Mouse (Mus musculus) liver, embryonic 11.5 days (tissue): ENCODE data around the gene Tacc3. TPM values are rescaled to one million over a fixed set of nuclear protein-coding genes. Genes with fewer than 3 reads are reported as not detected.
A peak's percentile ranks its signal among the peaks of the same experiment; 100 is the strongest.

Experiments
- ATAC-seq: fragments of 200-750 bp; cut with Nextera tagmentation; replicated peaks from 2 replicates; pipeline ENCODE4 v1.8.0; 2017; ENCODE audit warnings: moderate number of reproducible peaks, mild to moderate bottlenecking, moderate TSS enrichment, moderate library complexity; ENCODE audit not compliant: low FRiP score
- DNase-seq: peaks from one replicate; pipeline ENCODE4 v3.0.0-alpha.2; 2017; ENCODE audit warnings: low spot score
- H3K27ac ChIP-seq: fragments of 300-500 bp; sonication (generic); 2 replicates; pipeline ENCODE4 v1.5.1; 2014; ENCODE audit warnings: mild to moderate bottlenecking, low read depth, low read length, control low read depth
- H3K27me3 ChIP-seq: fragments of 300-500 bp; sonication (generic); replicated peaks from 2 replicates; pipeline ENCODE4 v1.6.1; 2014; ENCODE audit warnings: low read length, mixed read lengths; ENCODE audit not compliant: control insufficient read depth, insufficient read depth
- H3K36me3 ChIP-seq: fragments of 300-500 bp; sonication (generic); 2 replicates; pipeline ENCODE4 v1.6.1; 2014; ENCODE audit warnings: mild to moderate bottlenecking, low read length, moderate library complexity, mixed read lengths; ENCODE audit not compliant: control insufficient read depth, insufficient read depth
- H3K4me1 ChIP-seq: fragments of 300-500 bp; sonication (generic); replicated peaks from 2 replicates; pipeline ENCODE4 v1.6.1; 2014; ENCODE audit warnings: low read length, mixed read lengths; ENCODE audit not compliant: control insufficient read depth, insufficient read depth
- H3K4me2 ChIP-seq: fragments of 300-500 bp; sonication (generic); 2 replicates; pipeline ENCODE4 v1.6.1; 2014; ENCODE audit warnings: mild to moderate bottlenecking, control low read depth, moderate library complexity
- H3K4me3 ChIP-seq: fragments of 300-500 bp; sonication (generic); 2 replicates; pipeline ENCODE4 v1.5.1; 2014; ENCODE audit warnings: low read depth, low read length, control low read depth
- H3K9ac ChIP-seq: fragments of 300-500 bp; sonication (generic); 2 replicates; pipeline ENCODE4 v1.6.1; 2014; ENCODE audit warnings: low read depth, low read length, control low read depth
- H3K9me3 ChIP-seq: fragments of 300-500 bp; sonication (generic); 2 replicates; pipeline ENCODE4 v1.6.1; 2016; ENCODE audit warnings: low read length, inconsistent platforms, mixed read lengths; ENCODE audit not compliant: control insufficient read depth
- WGBS: fragments of 180-500 bp; shearing (Covaris S2); extraction: QIAGEN DNeasy Blood & Tissue Kit; methylation state at CpG from one replicate; pipeline ENCODE4 v1.1.7; 2014; 5-methylcytosine and 5-hydroxymethylcytosine counted together
- polyA plus RNA-seq: library from polyadenylated mRNA; unstranded; fragments of >200 nt; fragmentation: Nextera tagmentation; extraction: Ambion mirVana; gene quantifications from 2 replicates; pipeline ENCODE4 v1.2.1, GENCODE M21; 2014

Tacc3 gene
- polyA plus RNA-seq, 1 experiment from 2014 or later: 229 TPM

GRCm38 (mm10) chr5:33651017-33651416, 6.9 kb upstream of the Tacc3 start:
- Histone ChIP-seq H3K36me3 (peaks cover 50% of the 10 kb centered on the region), H3K4me2 (peak overlapping the region; percentile 96), H3K9ac (peak overlapping the region; percentile 93), H3K4me1 (peaks cover 25% of the 10 kb centered on the region), H3K4me3 (peak overlapping the region; percentile 87), H3K27me3 (no peaks in the 10 kb centered on the region), H3K9me3 (no peaks in the 10 kb centered on the region), H3K27ac (peak overlapping the region; percentile 95)
- no peak for DNase-seq
- WGBS: 16% methylated on average over 2 of the region's 2 CpGs
- no peak for ATAC-seq

GRCm38 (mm10) chr5:33651541-33651920, 6.4 kb upstream of the Tacc3 start:
- ATAC-seq: no peak
- Histone ChIP-seq H3K27me3 (no peaks in the 10 kb centered on the region), H3K4me3 (peak overlapping the region; percentile 87), H3K27ac (peak overlapping the region; percentile 95), H3K4me2 (peak overlapping the region; percentile 96), H3K9ac (peak overlapping the region; percentile 93), H3K9me3 (no peaks in the 10 kb centered on the region), H3K4me1 (peaks cover 30% of the 10 kb centered on the region), H3K36me3 (peaks cover 45% of the 10 kb centered on the region)
- 0% methylated on average over 11 of the region's 11 CpGs for WGBS
- no peak for DNase-seq

- peak within 1 kb of the TSS; percentile 93 for H3K9ac ChIP-seq
- peaks cover 38% of the 10 kb centered on the region for H3K36me3 ChIP-seq
- peak within 1 kb of the TSS; percentile 87 for H3K4me3 ChIP-seq
- under 1% methylated on average over 82 of the region's 82 CpGs for WGBS
- peak; percentile 99 for DNase-seq
- H3K4me2 ChIP-seq: peak within 1 kb of the TSS; percentile 96
- H3K27ac ChIP-seq: peak within 1 kb of the TSS; percentile 95
- no peaks in the 10 kb centered on the region for H3K9me3 ChIP-seq
- peak; percentile 93 for ATAC-seq
- H3K27me3 ChIP-seq: no peaks in the 10 kb centered on the region
- H3K4me1 ChIP-seq: peaks cover 35% of the 10 kb centered on the region
Measured at GRCm38 (mm10) chr5:33651921-33652782, 5.8 kb upstream of the Tacc3 start, which contains the start of gene Slbp. Slbp (minus strand) TSS chr5:33652574.

- DNase-seq: no peak
- peak overlapping the region; percentile 57 for H3K27ac ChIP-seq
- peak overlapping the region; percentile 87 for H3K4me3 ChIP-seq
- 6% methylated on average over 9 of the region's 9 CpGs for whole genome bisulfite sequencing
- no peaks in the 10 kb centered on the region for H3K27me3 ChIP-seq
- H3K9me3 ChIP-seq: no peaks in the 10 kb centered on the region
- peak overlapping the region; percentile 96 for H3K4me2 ChIP-seq
- H3K36me3 ChIP-seq: peaks cover 33% of the 10 kb centered on the region
- ATAC-seq: peak; percentile 18
- peak overlapping the region; percentile 64 for H3K9ac ChIP-seq
- peaks cover 35% of the 10 kb centered on the region for H3K4me1 ChIP-seq
Measured at GRCm38 (mm10) chr5:33652783-33653173, 5.2 kb upstream of the Tacc3 start.

GRCm38 (mm10) chr5:33654424-33654823, 3.5 kb upstream of the Tacc3 start:
- Histone ChIP-seq H3K4me1 (peaks cover 32% of the 10 kb centered on the region), H3K27me3 (no peaks in the 10 kb centered on the region), H3K9me3 (no peaks in the 10 kb centered on the region), H3K36me3 (peaks cover 20% of the 10 kb centered on the region), H3K4me2 (no peak overlapping the region), H3K9ac (0 out of 2 replicates have a peak overlapping the region, but pooled peaks have one; percentile 4), H3K4me3 (no peak overlapping the region), H3K27ac (no peak overlapping the region)
- WGBS: 96% methylated on average over 13 of the region's 13 CpGs
- ATAC-seq (no peak), DNase-seq (no peak)

GRCm38 (mm10) chr5:33655251-33655840, 2.6 kb upstream of the Tacc3 start:
- 91% methylated on average over 10 of the region's 10 CpGs for WGBS
- no peak for ATAC-seq
- Histone ChIP-seq H3K9ac (peak overlapping the region; percentile 31), H3K36me3 (peaks cover 15% of the 10 kb centered on the region), H3K27me3 (no peaks in the 10 kb centered on the region), H3K27ac (no peak overlapping the region), H3K4me3 (no peak overlapping the region), H3K4me1 (peaks cover 29% of the 10 kb centered on the region), H3K9me3 (no peaks in the 10 kb centered on the region), H3K4me2 (no peak overlapping the region)
- DNase-seq: no peak

GRCm38 (mm10) chr5:33656739-33657138, 1.2 kb upstream of the Tacc3 start:
- ATAC-seq (no peak), DNase-seq (no peak)
- H3K9me3 ChIP-seq: no peaks in the 10 kb centered on the region
- H3K27me3 ChIP-seq: no peaks in the 10 kb centered on the region
- H3K36me3 ChIP-seq: peaks cover 19% of the 10 kb centered on the region
- peak overlapping the region; percentile 87 for H3K4me3 ChIP-seq
- H3K9ac ChIP-seq: peak overlapping the region; percentile 89
- H3K4me2 ChIP-seq: peak overlapping the region; percentile 92
- 17% methylated on average over 1 of the region's 1 CpGs for WGBS
- peaks cover 21% of the 10 kb centered on the region for H3K4me1 ChIP-seq
- peak overlapping the region; percentile 74; the same call in 1 of the 2 replicates for H3K27ac ChIP-seq

GRCm38 (mm10) chr5:33657251-33657786, 609 bp upstream of the Tacc3 start:
- DNase-seq (no peak), ATAC-seq (peak; percentile 49)
- H3K4me3 ChIP-seq: peak overlapping the region; percentile 87
- no peaks in the 10 kb centered on the region for H3K27me3 ChIP-seq
- H3K4me1 ChIP-seq: peaks cover 21% of the 10 kb centered on the region
- H3K9me3 ChIP-seq: no peaks in the 10 kb centered on the region
- peaks cover 19% of the 10 kb centered on the region for H3K36me3 ChIP-seq
- H3K27ac ChIP-seq: peak overlapping the region; percentile 74
- H3K4me2 ChIP-seq: peak overlapping the region; percentile 92
- peak overlapping the region; percentile 89 for H3K9ac ChIP-seq
- WGBS: under 1% methylated on average over 32 of the region's 32 CpGs
